Mouse (Mus musculus): ENCODE results near the gene Pdss2. TPM values are rescaled to one million over a fixed set of nuclear protein-coding genes. Genes with fewer than 3 reads are reported as not detected.

Gene Pdss2
- total RNA-seq, 1 experiment: 16.6 TPM

DNA sequence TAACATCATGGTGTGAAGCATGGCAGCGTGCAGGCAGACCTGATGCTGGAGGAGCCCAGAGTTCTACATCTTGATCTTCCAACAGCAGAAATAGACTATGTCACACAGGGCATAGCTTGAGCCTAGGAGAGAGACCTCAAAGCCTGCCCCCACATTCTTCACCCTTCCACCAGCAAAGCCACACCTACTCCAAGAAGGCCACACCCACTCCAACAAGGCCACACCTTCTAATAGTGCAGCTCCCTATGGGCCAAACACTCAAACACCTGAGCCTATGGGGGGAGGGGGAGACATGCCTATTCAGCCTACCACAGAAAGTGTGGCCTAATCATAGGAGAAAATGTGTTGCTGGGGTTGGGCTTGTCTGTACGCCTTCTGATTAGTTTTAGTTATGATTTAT is 171.6 kb downstream of the Pdss2 start:
- DNase-seq (ENCODE audit: low read depth, low spot score): no peak
- TF ChIP-seq HCFC1 (IDR thresholded peaks at IDR 0.05; ENCODE audit: borderline replicate concordance, insufficient read depth, low read length) (no peak), CHD2 (IDR thresholded peaks at IDR 0.05; ENCODE audit: low read depth, low read length) (no peak), MAFK (IDR thresholded peaks at IDR 0.05; ENCODE audit: insufficient read depth, low read depth, low read length) (no peak), ZNF384 (IDR thresholded peaks at IDR 0.05; ENCODE audit: low read depth, low read length) (no peak), ZC3H11A (IDR thresholded peaks at IDR 0.05; ENCODE audit: borderline replicate concordance, low read depth, low read length) (no peak)

DNA sequence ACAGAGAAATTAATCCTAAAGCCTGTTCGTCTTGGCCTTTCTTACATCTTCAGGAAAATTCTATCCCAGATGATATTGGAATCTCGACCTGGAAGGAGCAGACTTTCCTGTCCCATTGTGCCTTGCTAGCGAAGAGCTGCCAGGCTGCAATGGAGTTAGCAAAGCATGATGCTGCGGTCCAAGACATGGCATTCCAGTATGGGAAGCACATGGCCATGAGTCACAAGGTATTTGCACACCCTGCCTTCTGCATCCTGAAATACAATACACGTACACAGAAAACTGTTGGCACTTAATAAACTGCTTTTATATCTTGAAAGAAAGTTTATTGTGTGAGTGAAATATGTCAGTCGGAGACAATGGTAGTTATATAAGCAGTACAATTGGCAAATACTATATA is 172.5 kb downstream of the Pdss2 start:
- TF ChIP-seq CHD2 (IDR thresholded peaks at IDR 0.05; ENCODE audit: low read depth, low read length) (no peak), HCFC1 (IDR thresholded peaks at IDR 0.05; ENCODE audit: borderline replicate concordance, insufficient read depth, low read length) (no peak), MAFK (IDR thresholded peaks at IDR 0.05; ENCODE audit: insufficient read depth, low read depth, low read length) (no peak), ZNF384 (IDR thresholded peaks at IDR 0.05; ENCODE audit: low read depth, low read length) (no peak), ZC3H11A (IDR thresholded peaks at IDR 0.05; ENCODE audit: borderline replicate concordance, low read depth, low read length) (no peak)
- Histone ChIP-seq H3K4me3 (ENCODE audit: insufficient read depth in 1 of 2, low read depth in 1 of 2, low read length in 2 of 2, poor library complexity in 1 of 2, severe bottlenecking in 1 of 2) (no peak overlapping the region), H3K4me1 (ENCODE audit: control insufficient read depth in 2 of 2, insufficient read depth in 2 of 2, low read length in 2 of 2, poor library complexity in 1 of 2) (no peaks in the 10 kb centered on the region), H3K27ac (ENCODE audit: insufficient read depth, low read depth, low read length, poor library complexity, severe bottlenecking) (no peak overlapping the region), H3K36me3 (ENCODE audit: control insufficient read depth, insufficient read depth, low read length, poor library complexity, severe bottlenecking) (no peaks in the 10 kb centered on the region; the same call in 1 of the 2 replicates), H3K9ac (ENCODE audit: insufficient read depth, low read depth, low read length, poor library complexity, severe bottlenecking) (no peak overlapping the region), H3K9me3 (ENCODE audit: control insufficient read depth, insufficient read depth, low read depth, low read length) (no peaks in the 10 kb centered on the region)
- no peak for DNase-seq (ENCODE audit: low read depth, low spot score)
- in situ Hi-C loops (cut with MboI; ENCODE audit: low sequenced_read_pairs in 2 of 2, unreplicated experiment in 2 of 2): no loop called here

More for the DNA sequence above, 171.6 kb downstream of the Pdss2 start:
- no peaks in the 10 kb centered on the region for H3K36me3 ChIP-seq (ENCODE audit: control insufficient read depth, insufficient read depth, low read length, poor library complexity, severe bottlenecking)
- no peaks in the 10 kb centered on the region for H3K4me1 ChIP-seq (ENCODE audit: control insufficient read depth in 2 of 2, insufficient read depth in 2 of 2, low read length in 2 of 2, poor library complexity in 1 of 2)
- no peak overlapping the region for H3K4me3 ChIP-seq (ENCODE audit: insufficient read depth in 1 of 2, low read depth in 1 of 2, low read length in 2 of 2, poor library complexity in 1 of 2, severe bottlenecking in 1 of 2)
- in situ Hi-C loops (cut with MboI; ENCODE audit: low sequenced_read_pairs in 2 of 2, unreplicated experiment in 2 of 2): no loop called here
- H3K9ac ChIP-seq (ENCODE audit: insufficient read depth, low read depth, low read length, poor library complexity, severe bottlenecking): no peak overlapping the region
- H3K27ac ChIP-seq (ENCODE audit: insufficient read depth, low read depth, low read length, poor library complexity, severe bottlenecking): no peak overlapping the region
- H3K9me3 ChIP-seq (ENCODE audit: control insufficient read depth, insufficient read depth, low read depth, low read length): no peaks in the 10 kb centered on the region

DNA sequence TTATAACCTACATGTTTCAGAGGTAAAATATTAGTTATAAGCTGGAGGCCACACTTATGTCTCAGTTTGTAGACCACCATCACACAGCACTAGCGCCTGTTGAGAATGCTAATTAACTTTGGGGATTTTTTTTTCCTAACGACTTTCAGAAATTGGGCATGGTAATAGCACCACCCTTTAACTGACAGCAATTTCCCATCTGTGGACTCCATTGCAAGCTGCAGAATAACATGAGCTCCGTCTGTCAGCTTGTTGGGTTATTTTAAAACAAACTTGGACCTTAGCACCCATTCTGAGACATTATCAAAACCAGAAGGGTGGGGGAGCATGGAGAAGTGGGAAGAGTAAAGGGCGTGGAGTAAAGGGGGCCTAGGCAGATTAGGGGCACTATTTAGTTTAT is 174.5 kb downstream of the Pdss2 start:
- no peak for TF ChIP-seq MAFK (IDR thresholded peaks at IDR 0.05; ENCODE audit: insufficient read depth, low read depth, low read length)
- in situ Hi-C loops (cut with MboI; ENCODE audit: low sequenced_read_pairs in 2 of 2, unreplicated experiment in 2 of 2): no loop called here
- no peak overlapping the region for H3K4me3 ChIP-seq (ENCODE audit: insufficient read depth in 1 of 2, low read depth in 1 of 2, low read length in 2 of 2, poor library complexity in 1 of 2, severe bottlenecking in 1 of 2)
- no peak for DNase-seq (ENCODE audit: low read depth, low spot score)
- no peaks in the 10 kb centered on the region for H3K4me1 ChIP-seq (ENCODE audit: control insufficient read depth in 2 of 2, insufficient read depth in 2 of 2, low read length in 2 of 2, poor library complexity in 1 of 2)
- H3K9me3 ChIP-seq (ENCODE audit: control insufficient read depth, insufficient read depth, low read depth, low read length): no peaks in the 10 kb centered on the region
- no peak overlapping the region for H3K27ac ChIP-seq (ENCODE audit: insufficient read depth, low read depth, low read length, poor library complexity, severe bottlenecking)
- H3K36me3 ChIP-seq (ENCODE audit: control insufficient read depth, insufficient read depth, low read length, poor library complexity, severe bottlenecking): no peaks in the 10 kb centered on the region; the same call in 1 of the 2 replicates
- H3K9ac ChIP-seq (ENCODE audit: insufficient read depth, low read depth, low read length, poor library complexity, severe bottlenecking): no peak overlapping the region

DNA sequence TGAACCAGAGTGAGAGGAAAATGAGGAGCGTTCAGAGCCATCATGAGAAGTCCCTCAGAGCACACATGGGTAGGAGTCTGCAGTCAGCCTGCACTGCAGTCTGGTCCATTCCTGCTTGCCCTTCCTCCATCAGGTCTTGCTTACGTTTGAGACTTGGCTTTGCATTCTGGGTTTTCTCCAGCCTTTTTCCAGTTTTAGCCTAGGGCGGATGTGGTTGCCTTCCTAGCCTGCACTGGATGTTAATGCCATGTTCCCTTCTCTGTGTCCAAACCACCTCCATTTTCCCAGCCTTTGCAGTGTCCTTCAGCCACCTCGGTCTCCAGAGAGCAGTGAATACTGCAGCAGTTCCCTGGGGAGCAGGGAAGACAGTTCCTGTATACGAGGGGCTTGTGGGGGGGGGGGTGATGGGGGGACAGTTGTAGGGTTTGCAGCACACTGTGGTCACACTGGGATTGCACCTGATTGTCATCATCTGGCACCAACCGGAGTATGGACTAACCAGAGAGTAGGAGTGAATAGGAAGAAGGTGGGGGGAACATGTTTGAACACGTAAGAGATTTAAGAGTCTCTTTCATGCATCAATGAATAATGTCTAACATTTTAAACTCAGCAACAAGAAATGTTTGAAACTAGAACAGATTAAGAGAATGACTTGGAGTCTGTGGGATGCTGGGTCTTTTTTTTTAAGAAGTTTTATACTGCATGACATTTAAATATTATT is 178.5 kb downstream of the Pdss2 start:
- no peaks in the 10 kb centered on the region for H3K9me3 ChIP-seq (ENCODE audit: control insufficient read depth, insufficient read depth, low read depth, low read length)
- no peak overlapping the region for H3K9ac ChIP-seq (ENCODE audit: insufficient read depth, low read depth, low read length, poor library complexity, severe bottlenecking)
- no peaks in the 10 kb centered on the region; the same call in 1 of the 2 replicates for H3K36me3 ChIP-seq (ENCODE audit: control insufficient read depth, insufficient read depth, low read length, poor library complexity, severe bottlenecking)
- in situ Hi-C loops (cut with MboI; ENCODE audit: low sequenced_read_pairs in 2 of 2, unreplicated experiment in 2 of 2): no loop called here
- H3K27ac ChIP-seq (ENCODE audit: insufficient read depth, low read depth, low read length, poor library complexity, severe bottlenecking): no peak overlapping the region
- H3K4me1 ChIP-seq (ENCODE audit: control insufficient read depth in 2 of 2, insufficient read depth in 2 of 2, low read length in 2 of 2, poor library complexity in 1 of 2): no peaks in the 10 kb centered on the region
- no peak for DNase-seq (ENCODE audit: low read depth, low spot score)
- TF ChIP-seq MAFK (IDR thresholded peaks at IDR 0.05; ENCODE audit: insufficient read depth, low read depth, low read length) (no peak), CHD2 (IDR thresholded peaks at IDR 0.05; ENCODE audit: low read depth, low read length) (no peak), HCFC1 (IDR thresholded peaks at IDR 0.05; ENCODE audit: borderline replicate concordance, insufficient read depth, low read length) (no peak), ZC3H11A (IDR thresholded peaks at IDR 0.05; ENCODE audit: borderline replicate concordance, low read depth, low read length) (no peak), ZNF384 (IDR thresholded peaks at IDR 0.05; ENCODE audit: low read depth, low read length) (no peak)
- no peak overlapping the region for H3K4me3 ChIP-seq (ENCODE audit: insufficient read depth in 1 of 2, low read depth in 1 of 2, low read length in 2 of 2, poor library complexity in 1 of 2, severe bottlenecking in 1 of 2)

DNA sequence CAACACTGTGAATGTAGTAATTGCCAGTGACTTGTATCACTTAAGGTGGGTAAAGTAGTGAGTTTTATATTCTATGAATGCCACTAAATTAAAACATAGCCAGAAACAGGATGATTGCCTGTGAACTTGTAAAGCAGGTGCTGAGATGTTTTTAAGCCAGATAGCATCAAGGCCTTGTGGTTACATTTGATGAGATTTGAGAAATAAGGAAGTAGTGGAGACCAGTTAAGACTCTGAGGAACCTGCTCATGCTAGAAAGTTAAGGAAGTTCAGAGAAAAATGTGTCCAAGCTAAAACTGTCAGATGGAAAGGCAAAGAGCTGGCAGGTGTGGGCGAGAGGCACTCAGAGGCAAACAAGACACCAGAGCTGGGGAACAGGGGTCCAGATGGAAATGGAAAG is 184.8 kb downstream of the Pdss2 start:
- H3K9ac ChIP-seq (ENCODE audit: insufficient read depth, low read depth, low read length, poor library complexity, severe bottlenecking): no peak overlapping the region
- no peaks in the 10 kb centered on the region for H3K4me1 ChIP-seq (ENCODE audit: control insufficient read depth in 2 of 2, insufficient read depth in 2 of 2, low read length in 2 of 2, poor library complexity in 1 of 2)
- no peak overlapping the region for H3K27ac ChIP-seq (ENCODE audit: insufficient read depth, low read depth, low read length, poor library complexity, severe bottlenecking)
- no peak for DNase-seq (ENCODE audit: low read depth, low spot score)
- no peaks in the 10 kb centered on the region for H3K9me3 ChIP-seq (ENCODE audit: control insufficient read depth, insufficient read depth, low read depth, low read length)
- no peak for TF ChIP-seq CHD2 (IDR thresholded peaks at IDR 0.05; ENCODE audit: low read depth, low read length)
- no peak for TF ChIP-seq ZNF384 (IDR thresholded peaks at IDR 0.05; ENCODE audit: low read depth, low read length)
- no peak for TF ChIP-seq HCFC1 (IDR thresholded peaks at IDR 0.05; ENCODE audit: borderline replicate concordance, insufficient read depth, low read length)
- no peak for TF ChIP-seq ZC3H11A (IDR thresholded peaks at IDR 0.05; ENCODE audit: borderline replicate concordance, low read depth, low read length)
- no peak for TF ChIP-seq MAFK (IDR thresholded peaks at IDR 0.05; ENCODE audit: insufficient read depth, low read depth, low read length)
- no peaks in the 10 kb centered on the region for H3K36me3 ChIP-seq (ENCODE audit: control insufficient read depth, insufficient read depth, low read length, poor library complexity, severe bottlenecking)
- no peak overlapping the region for H3K4me3 ChIP-seq (ENCODE audit: insufficient read depth in 1 of 2, low read depth in 1 of 2, low read length in 2 of 2, poor library complexity in 1 of 2, severe bottlenecking in 1 of 2)
- in situ Hi-C loops (cut with MboI; ENCODE audit: low sequenced_read_pairs in 2 of 2, unreplicated experiment in 2 of 2): no loop called here

Measured in ES-E14 (cell line).